Mouse (Mus musculus): Measurements from ENCODE around the gene Thoc7. TPM values are rescaled to one million over a fixed set of nuclear protein-coding genes. Genes with fewer than 3 reads are reported as not detected.
"Not testable (repeated sequence)": the region's sequence is repeated elsewhere in the genome, so short reads cannot be mapped to it uniquely, and the experiment has no call there.

Thoc7 gene
- polyA plus RNA-seq, 1 experiment, result 128 TPM

DNA sequence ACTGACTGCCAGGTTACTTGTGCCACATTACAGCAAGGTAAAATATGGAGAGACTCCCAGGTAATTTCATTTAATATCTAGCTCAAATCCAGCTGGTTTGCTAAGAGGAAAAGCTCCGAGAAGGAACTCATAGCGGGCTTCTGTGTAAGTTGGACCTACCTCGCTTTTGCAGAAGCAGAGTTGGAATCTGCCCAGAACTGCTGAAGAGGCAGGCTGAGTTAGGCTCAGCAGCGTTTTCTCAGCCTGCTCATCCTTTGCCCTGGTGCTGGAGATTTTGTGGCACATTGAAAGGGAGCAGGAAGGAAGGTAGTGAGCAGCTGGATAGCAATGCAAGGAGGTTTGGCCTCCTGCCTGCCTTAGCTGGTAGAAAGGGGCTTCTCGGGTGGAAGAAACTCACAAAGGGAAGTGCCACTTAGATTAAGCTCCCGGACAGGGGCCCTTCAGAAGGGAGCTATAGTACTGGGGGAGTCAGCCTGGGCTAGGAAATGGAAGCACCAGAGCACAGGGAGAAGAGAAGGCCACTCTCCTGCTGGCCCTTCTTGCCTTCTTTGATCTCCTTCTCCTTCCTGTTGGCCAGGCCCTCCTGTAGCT is 10.1 kb upstream of the Thoc7 start:
- no peaks in the 10 kb centered on the region for H3K4me1 ChIP-seq (ENCODE audit: control insufficient read depth, insufficient read depth, low read length)
- H3K27ac ChIP-seq (ENCODE audit: insufficient read depth, low read length), result no peak overlapping the region
- no peak overlapping the region for H3K4me3 ChIP-seq (ENCODE audit: insufficient read depth, low read length)
- TF ChIP-seq POLR2A (IDR thresholded peaks at IDR 0.05; ENCODE audit: low read depth, low read length), result no peak
- TF ChIP-seq CTCF (IDR thresholded peaks at IDR 0.05; ENCODE audit: borderline replicate concordance, insufficient read depth, low read length), result no peak

DNA sequence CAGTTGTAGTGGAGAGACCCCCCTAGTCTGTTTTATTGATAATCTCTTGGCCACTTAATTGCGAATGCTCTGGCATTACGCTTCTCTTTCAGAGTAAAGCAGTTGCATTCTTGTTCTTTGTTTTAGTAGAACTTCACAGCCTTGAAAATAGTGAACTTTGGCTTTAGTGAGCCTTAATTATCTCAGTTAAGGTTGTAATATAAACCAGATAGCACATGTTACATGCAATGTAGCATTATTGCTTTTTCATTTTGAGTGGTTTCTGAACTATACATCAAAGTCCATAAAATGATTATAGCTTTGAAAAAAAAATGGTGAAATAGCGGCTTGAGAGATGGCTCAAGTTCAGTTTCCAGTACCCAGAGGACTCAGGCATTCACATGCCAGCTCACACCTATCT is 8.9 kb upstream of the Thoc7 start:
- TF ChIP-seq POLR2A (IDR thresholded peaks at IDR 0.05; ENCODE audit: low read depth, low read length) (no peak), CTCF (IDR thresholded peaks at IDR 0.05; ENCODE audit: borderline replicate concordance, insufficient read depth, low read length) (no peak)
- H3K27ac ChIP-seq (ENCODE audit: insufficient read depth, low read length), result no peak overlapping the region
- H3K4me1 ChIP-seq (ENCODE audit: control insufficient read depth, insufficient read depth, low read length), result no peaks in the 10 kb centered on the region
- H3K4me3 ChIP-seq (ENCODE audit: insufficient read depth, low read length), result no peak overlapping the region

DNA sequence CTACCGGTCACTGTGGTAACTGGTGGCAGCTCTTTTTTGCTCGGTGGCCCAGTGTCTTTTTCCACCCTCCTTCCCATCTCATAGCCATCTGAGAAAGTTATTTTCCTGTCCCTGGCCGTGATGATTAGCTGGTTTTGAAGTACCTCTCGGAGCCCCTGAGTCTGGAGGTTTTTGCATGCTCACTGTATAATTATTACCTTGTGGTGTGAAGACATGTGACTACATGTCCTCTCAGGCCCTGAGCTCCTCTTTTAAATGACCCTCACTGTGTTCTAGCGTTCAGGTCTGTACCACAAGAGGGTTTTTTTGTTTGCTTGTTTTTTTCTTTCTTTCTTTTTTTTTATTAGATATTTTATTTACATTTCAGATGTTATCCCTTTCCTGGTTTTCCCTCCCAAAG is 6.8 kb upstream of the Thoc7 start:
- Histone ChIP-seq H3K27ac (ENCODE audit: insufficient read depth, low read length) (no peak overlapping the region), H3K4me3 (ENCODE audit: insufficient read depth, low read length) (no peak overlapping the region), H3K4me1 (ENCODE audit: control insufficient read depth, insufficient read depth, low read length) (no peaks in the 10 kb centered on the region)
- TF ChIP-seq CTCF (IDR thresholded peaks at IDR 0.05; ENCODE audit: borderline replicate concordance, insufficient read depth, low read length), result no peak
- TF ChIP-seq POLR2A (IDR thresholded peaks at IDR 0.05; ENCODE audit: low read depth, low read length), result no peak

DNA sequence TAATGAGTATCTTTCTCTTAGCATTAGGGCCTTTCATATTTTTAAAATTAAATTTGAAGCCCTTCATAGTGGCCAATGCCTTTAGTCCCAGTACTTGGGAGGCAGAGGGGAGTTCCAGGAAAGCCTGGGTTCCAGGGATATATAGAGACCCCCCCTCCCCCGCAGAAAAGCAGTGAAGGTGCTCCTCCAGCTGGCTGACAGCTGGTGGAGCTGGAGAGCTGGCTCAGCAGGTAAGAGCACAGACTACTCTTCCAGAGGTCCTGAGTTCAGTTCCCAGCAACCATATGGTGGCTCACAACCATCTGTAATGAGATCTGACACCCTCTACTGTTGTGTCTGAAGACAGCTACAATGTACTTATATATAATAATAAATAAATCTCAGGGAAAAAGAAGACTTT is 6.0 kb upstream of the Thoc7 start:
- Histone ChIP-seq H3K4me1 (ENCODE audit: control insufficient read depth, insufficient read depth, low read length) (no peaks in the 10 kb centered on the region), H3K27ac (ENCODE audit: insufficient read depth, low read length) (no peak overlapping the region), H3K4me3 (ENCODE audit: insufficient read depth, low read length) (no peak overlapping the region)
- TF ChIP-seq POLR2A (IDR thresholded peaks at IDR 0.05; ENCODE audit: low read depth, low read length) (no peak), CTCF (IDR thresholded peaks at IDR 0.05; ENCODE audit: borderline replicate concordance, insufficient read depth, low read length) (no peak)

DNA sequence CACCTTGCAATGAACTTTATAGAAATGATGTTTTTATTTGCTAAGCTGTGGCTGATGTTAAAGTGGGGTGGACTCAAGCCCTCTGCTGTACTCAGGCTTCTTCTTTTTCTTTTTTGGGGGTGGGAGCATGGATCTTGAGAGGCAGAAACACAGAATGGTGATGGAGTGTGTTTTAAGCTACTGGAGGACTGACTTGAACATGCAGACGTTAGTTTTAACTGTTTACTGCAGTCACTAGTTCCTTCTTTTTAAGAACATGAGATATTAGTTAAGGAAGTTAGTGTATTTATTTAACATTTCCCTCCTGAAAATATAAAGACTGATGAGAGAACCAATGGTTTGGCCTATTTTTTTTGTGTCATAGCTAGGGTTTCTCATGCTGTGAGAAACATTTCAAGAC is 1.9 kb upstream of the Thoc7 start:
- TF ChIP-seq CTCF (IDR thresholded peaks at IDR 0.05; ENCODE audit: borderline replicate concordance, insufficient read depth, low read length) (no peak), POLR2A (IDR thresholded peaks at IDR 0.05; ENCODE audit: low read depth, low read length) (no peak)
- H3K4me1 ChIP-seq (ENCODE audit: control insufficient read depth, insufficient read depth, low read length), result no peaks in the 10 kb centered on the region
- H3K27ac ChIP-seq (ENCODE audit: insufficient read depth, low read length), result no peak overlapping the region
- H3K4me3 ChIP-seq (ENCODE audit: insufficient read depth, low read length), result no peak overlapping the region

DNA sequence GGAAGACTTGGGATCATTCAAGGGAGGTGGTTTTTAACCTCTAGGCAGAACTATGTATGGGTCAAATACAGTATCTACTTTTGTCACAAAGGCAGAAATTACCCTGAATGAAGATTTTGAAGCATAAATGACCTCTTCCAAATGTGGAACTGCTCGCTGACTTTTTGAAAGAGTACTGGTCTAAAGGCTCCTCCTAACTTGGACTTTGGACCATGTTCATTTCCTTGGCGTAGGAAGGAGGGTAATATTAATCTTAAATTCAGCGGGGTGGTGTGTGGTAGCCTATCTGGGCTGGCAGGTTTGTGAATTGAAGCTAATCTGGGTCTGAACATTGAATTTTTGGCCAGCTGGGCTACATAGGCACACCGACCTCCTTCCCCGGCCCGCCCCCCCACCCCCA is 824 bp upstream of the Thoc7 start:
- TF ChIP-seq POLR2A (IDR thresholded peaks at IDR 0.05; ENCODE audit: low read depth, low read length) (no peak), CTCF (IDR thresholded peaks at IDR 0.05; ENCODE audit: borderline replicate concordance, insufficient read depth, low read length) (no peak)
- peaks cover 3% of the 10 kb centered on the region for H3K4me1 ChIP-seq (ENCODE audit: control insufficient read depth, insufficient read depth, low read length)
- no peak overlapping the region for H3K4me3 ChIP-seq (ENCODE audit: insufficient read depth, low read length)
- no peak overlapping the region for H3K27ac ChIP-seq (ENCODE audit: insufficient read depth, low read length)

- peak overlapping the region; percentile 90 for H3K4me3 ChIP-seq (ENCODE audit: insufficient read depth, low read length)
- peaks cover 3% of the 10 kb centered on the region for H3K4me1 ChIP-seq (ENCODE audit: control insufficient read depth, insufficient read depth, low read length)
- peak overlapping the region; percentile 30; the same call in 1 of the 2 replicates for H3K27ac ChIP-seq (ENCODE audit: insufficient read depth, low read length)
- TF ChIP-seq CTCF (IDR thresholded peaks at IDR 0.05; ENCODE audit: borderline replicate concordance, insufficient read depth, low read length) (no peak), POLR2A (IDR thresholded peaks at IDR 0.05; ENCODE audit: low read depth, low read length) (peak; percentile 47)
Observed at GRCm38 (mm10) chr14:13960482-13961325, 948 bp downstream of the Thoc7 start.

GRCm38 (mm10) chr14:13960079-13960478 is 1.6 kb downstream of the Thoc7 start:
- peak overlapping the region; percentile 90 for H3K4me3 ChIP-seq (ENCODE audit: insufficient read depth, low read length)
- peaks cover 3% of the 10 kb centered on the region for H3K4me1 ChIP-seq (ENCODE audit: control insufficient read depth, insufficient read depth, low read length)
- H3K27ac ChIP-seq (ENCODE audit: insufficient read depth, low read length), result no peak overlapping the region
- no peak for TF ChIP-seq POLR2A (IDR thresholded peaks at IDR 0.05; ENCODE audit: low read depth, low read length)
- TF ChIP-seq CTCF (IDR thresholded peaks at IDR 0.05; ENCODE audit: borderline replicate concordance, insufficient read depth, low read length), result no peak

GRCm38 (mm10) chr14:13952151-13952550 is 9.5 kb downstream of the Thoc7 start:
- not testable (repeated sequence) for H3K4me1 ChIP-seq (ENCODE audit: control insufficient read depth, insufficient read depth, low read length); H3K4me3 ChIP-seq (ENCODE audit: insufficient read depth, low read length); H3K27ac ChIP-seq (ENCODE audit: insufficient read depth, low read length)

- H3K4me3 ChIP-seq (ENCODE audit: insufficient read depth, low read length), result no peak overlapping the region
- TF ChIP-seq CTCF (IDR thresholded peaks at IDR 0.05; ENCODE audit: borderline replicate concordance, insufficient read depth, low read length), result peak; percentile 53; the same call in 1 of the 2 replicates
- no peak for TF ChIP-seq POLR2A (IDR thresholded peaks at IDR 0.05; ENCODE audit: low read depth, low read length)
- no peak overlapping the region for H3K27ac ChIP-seq (ENCODE audit: insufficient read depth, low read length)
- no peaks in the 10 kb centered on the region for H3K4me1 ChIP-seq (ENCODE audit: control insufficient read depth, insufficient read depth, low read length)
Observed at GRCm38 (mm10) chr14:13950401-13950800, 11.3 kb downstream of the Thoc7 start.

Measured in embryonic fibroblast, embryonic 13.5 days (primary cell).